Mouse (Mus musculus): Measurements from ENCODE around the gene Zfp287. TPM values are rescaled to one million over a fixed set of nuclear protein-coding genes. Genes with fewer than 3 reads are reported as not detected.
A peak's percentile ranks its signal among the peaks of the same experiment; 100 is the strongest.

Zfp287 gene
- 15.3 and 20.8 TPM in 2 replicates for polyA plus RNA-seq (2014; fragmentation: Nextera tagmentation; extraction: Ambion mirVana)

DNA sequence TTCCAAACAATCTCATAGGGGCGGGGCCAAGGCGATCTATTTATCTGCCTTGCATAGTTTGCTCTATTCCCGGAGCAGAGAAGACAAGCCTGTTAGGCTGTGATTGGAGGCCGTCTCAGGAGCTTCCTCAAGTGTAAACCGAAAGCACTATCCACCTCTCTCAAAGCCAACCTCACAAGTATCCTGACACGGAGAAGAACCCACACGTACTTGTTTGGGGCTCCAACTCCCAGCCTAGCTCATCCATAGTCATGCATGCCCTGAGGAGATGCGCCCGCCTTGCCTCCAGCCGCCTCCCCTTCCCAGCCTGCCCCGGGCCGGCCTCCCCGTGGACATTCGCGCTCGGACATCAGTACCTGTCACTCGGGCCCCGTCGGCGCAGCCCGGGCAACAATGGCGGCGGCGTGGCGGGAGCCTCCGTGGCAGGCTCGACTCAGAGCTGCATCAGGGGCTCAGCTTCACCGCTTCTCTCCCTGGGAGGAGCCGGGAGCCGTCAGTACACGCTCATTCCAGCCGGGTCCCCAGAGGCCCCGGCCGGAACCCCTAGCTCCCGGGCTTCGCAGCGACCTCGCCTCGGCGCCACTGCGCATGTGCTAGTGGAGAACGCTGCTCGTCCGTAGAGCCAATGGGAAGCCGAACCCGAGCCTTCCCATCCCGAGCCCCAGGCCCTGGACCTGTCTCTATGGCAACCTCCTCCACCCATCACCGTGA lies at the start of gene Zfp287:
TSS of gene Zfp287 (minus strand) at position 595 of the 711 bp plus-strand sequence.
- ATAC-seq: peak; percentile 100

DNA sequence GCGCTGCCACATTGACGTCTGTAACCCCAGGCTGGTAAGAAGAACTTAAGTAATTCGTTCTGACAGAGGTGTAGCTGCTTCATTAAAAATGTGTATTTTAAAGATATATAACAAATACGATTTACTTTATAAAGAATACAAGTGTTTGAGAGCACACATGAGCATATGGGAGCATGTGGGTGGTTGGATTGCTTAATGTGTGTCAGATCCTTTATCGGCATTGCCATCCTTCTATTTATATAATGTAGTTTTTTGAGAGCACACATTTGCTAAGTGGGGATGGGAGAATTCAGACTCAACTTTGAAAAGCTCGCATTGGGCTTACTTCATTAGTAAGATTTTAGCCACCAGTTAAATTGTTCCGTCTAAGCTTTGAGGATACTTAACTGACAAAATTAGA lies 44.8 kb upstream of the Zfp287 start:
- Histone ChIP-seq H3K4me3 (ENCODE audit: low read depth, low read length) (no peak overlapping the region), H3K4me1 (ENCODE audit: control insufficient read depth, insufficient read depth, low read length) (no peaks in the 10 kb centered on the region), H3K9ac (ENCODE audit: low read length) (no peak overlapping the region), H3K36me3 (ENCODE audit: control insufficient read depth, insufficient read depth, low read length) (peaks cover 35% of the 10 kb centered on the region), H3K4me2 (ENCODE audit: low read length) (no peak overlapping the region), H3K27me3 (replicated peaks; ENCODE audit: control insufficient read depth, insufficient read depth, low read length) (no peaks in the 10 kb centered on the region), H3K9me3 (replicated peaks; ENCODE audit: control insufficient read depth, low read length) (peaks cover 47% of the 10 kb centered on the region), H3K27ac (ENCODE audit: low read depth, low read length) (no peak overlapping the region)
- 95% methylated on average over 7 of the region's 7 CpGs for WGBS
- DNase-seq (ENCODE audit: low spot score) (no peak), ATAC-seq (no peak)

More for the DNA sequence above, at the start of gene Zfp287:
- Histone ChIP-seq H3K36me3 (ENCODE audit: control insufficient read depth, insufficient read depth, low read length) (peaks cover 18% of the 10 kb centered on the region), H3K4me1 (ENCODE audit: control insufficient read depth, insufficient read depth, low read length) (peaks cover 12% of the 10 kb centered on the region), H3K4me2 (ENCODE audit: low read length) (peak within 1 kb of the TSS; percentile 73), H3K27me3 (replicated peaks; ENCODE audit: control insufficient read depth, insufficient read depth, low read length) (no peaks in the 10 kb centered on the region), H3K9me3 (replicated peaks; ENCODE audit: control insufficient read depth, low read length) (no peaks in the 10 kb centered on the region), H3K27ac (ENCODE audit: low read depth, low read length) (peak within 1 kb of the TSS; percentile 87), H3K9ac (ENCODE audit: low read length) (peak within 1 kb of the TSS; percentile 83), H3K4me3 (ENCODE audit: low read depth, low read length) (peak within 1 kb of the TSS; percentile 78)
- WGBS: under 1% methylated on average over 48 of the region's 48 CpGs
- DNase-seq (ENCODE audit: low spot score): peak; percentile 97

DNA sequence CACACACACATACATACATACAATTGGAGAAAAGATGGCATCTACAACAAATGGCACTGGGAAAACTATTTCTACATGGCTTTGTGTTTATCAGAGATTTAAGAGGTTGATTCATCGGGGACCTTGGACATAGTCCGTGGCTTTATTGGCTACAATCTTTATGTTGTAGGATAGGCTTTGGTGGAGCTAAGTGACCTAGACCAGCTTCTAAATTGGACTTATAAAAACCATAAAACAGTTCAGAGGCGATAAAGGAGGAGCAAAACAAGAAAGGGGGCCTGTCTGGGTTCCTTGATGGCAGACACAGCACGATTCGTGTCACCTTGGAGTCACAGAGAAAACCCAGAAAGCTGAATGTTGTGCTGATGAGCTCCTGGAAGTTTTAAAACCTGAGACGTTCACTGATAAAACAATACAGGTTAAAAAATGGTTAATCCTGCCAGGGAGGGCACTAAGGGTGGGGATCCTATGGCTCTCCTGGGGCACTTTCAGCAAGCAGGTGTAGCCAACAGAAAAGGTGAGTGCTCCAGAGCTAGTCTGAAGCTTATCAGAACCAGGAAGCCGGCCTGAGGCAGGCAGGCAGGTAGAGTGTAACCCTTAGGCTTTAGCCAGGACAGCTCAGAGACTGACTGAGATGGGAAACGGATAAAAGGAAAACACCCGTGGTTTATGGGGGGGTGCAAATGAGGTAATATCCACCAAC lies 29.2 kb upstream of the Zfp287 start:
- Histone ChIP-seq H3K4me1 (ENCODE audit: control insufficient read depth, insufficient read depth, low read length) (0 out of 2 replicates have a peak, but pooled peaks cover 2% of the 10 kb centered on the region), H3K4me2 (ENCODE audit: low read length) (no peak overlapping the region), H3K27ac (ENCODE audit: low read depth, low read length) (no peak overlapping the region), H3K27me3 (replicated peaks; ENCODE audit: control insufficient read depth, insufficient read depth, low read length) (no peaks in the 10 kb centered on the region), H3K9ac (ENCODE audit: low read length) (no peak overlapping the region), H3K9me3 (replicated peaks; ENCODE audit: control insufficient read depth, low read length) (no peaks in the 10 kb centered on the region), H3K36me3 (ENCODE audit: control insufficient read depth, insufficient read depth, low read length) (no peaks in the 10 kb centered on the region), H3K4me3 (ENCODE audit: low read depth, low read length) (no peak overlapping the region)
- DNase-seq (ENCODE audit: low spot score): no peak
- no peak for ATAC-seq
- 75% methylated on average over 9 of the region's 9 CpGs for WGBS

DNA sequence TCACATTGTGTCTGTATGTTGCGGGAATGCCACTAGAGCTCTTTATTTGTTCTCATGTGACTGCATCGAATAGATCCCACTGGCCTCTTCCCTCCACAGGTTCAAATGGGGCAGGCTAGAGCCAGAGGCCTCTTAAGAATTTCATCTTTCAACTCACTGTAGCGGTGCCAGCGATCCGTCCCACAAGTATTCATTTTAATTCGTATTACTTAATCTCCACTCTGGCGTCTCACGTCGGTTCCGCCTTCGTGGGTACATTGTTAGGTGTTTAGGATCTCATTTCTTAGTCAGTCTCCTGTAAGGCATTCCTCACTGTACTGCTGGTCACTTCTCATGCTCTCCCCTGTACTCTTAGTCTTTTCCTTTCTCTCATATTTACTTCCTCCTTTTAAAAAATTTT lies 26.8 kb upstream of the Zfp287 start:
- H3K4me2 ChIP-seq (ENCODE audit: low read length): no peak overlapping the region
- 73% methylated on average over 11 of the region's 11 CpGs for WGBS

DNA sequence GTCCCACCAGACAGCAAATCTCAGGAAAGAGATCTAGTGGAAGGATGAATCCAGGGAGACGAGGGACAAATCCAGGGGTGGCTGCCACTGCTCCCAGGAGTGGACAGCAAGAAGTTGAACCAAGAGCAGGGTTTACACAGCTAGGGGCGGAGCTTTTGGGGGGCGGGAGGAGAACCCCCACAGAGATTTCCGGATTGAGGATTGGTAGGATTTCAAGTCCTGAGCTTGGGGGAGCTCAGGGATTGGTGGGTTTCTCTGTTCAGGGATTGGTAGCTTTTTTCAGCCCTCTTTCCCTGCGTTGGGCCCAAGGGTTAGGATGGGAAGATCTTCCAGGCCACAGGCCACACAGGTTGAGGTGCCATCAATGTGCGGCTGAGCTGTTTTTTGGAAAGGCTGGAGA lies 26.2 kb upstream of the Zfp287 start:
- Histone ChIP-seq H3K9ac (ENCODE audit: low read length) (no peak overlapping the region), H3K4me3 (ENCODE audit: low read depth, low read length) (no peak overlapping the region), H3K4me2 (ENCODE audit: low read length) (no peak overlapping the region), H3K36me3 (ENCODE audit: control insufficient read depth, insufficient read depth, low read length) (no peaks in the 10 kb centered on the region), H3K4me1 (ENCODE audit: control insufficient read depth, insufficient read depth, low read length) (0 out of 2 replicates have a peak, but pooled peaks cover 2% of the 10 kb centered on the region), H3K27ac (ENCODE audit: low read depth, low read length) (no peak overlapping the region), H3K27me3 (replicated peaks; ENCODE audit: control insufficient read depth, insufficient read depth, low read length) (no peaks in the 10 kb centered on the region), H3K9me3 (replicated peaks; ENCODE audit: control insufficient read depth, low read length) (no peaks in the 10 kb centered on the region)
- DNase-seq (ENCODE audit: low spot score): no peak
- 85% methylated on average over 6 of the region's 6 CpGs for WGBS
- ATAC-seq: no peak

More for the DNA sequence above, 26.8 kb upstream of the Zfp287 start:
- DNase-seq (ENCODE audit: low spot score) (no peak), ATAC-seq (no peak)
- no peak overlapping the region for H3K4me3 ChIP-seq (ENCODE audit: low read depth, low read length)
- H3K27ac ChIP-seq (ENCODE audit: low read depth, low read length): no peak overlapping the region
- H3K9ac ChIP-seq (ENCODE audit: low read length): no peak overlapping the region
- no peaks in the 10 kb centered on the region for H3K36me3 ChIP-seq (ENCODE audit: control insufficient read depth, insufficient read depth, low read length)
- H3K27me3 ChIP-seq (replicated peaks; ENCODE audit: control insufficient read depth, insufficient read depth, low read length): no peaks in the 10 kb centered on the region
- no peaks in the 10 kb centered on the region for H3K9me3 ChIP-seq (replicated peaks; ENCODE audit: control insufficient read depth, low read length)
- H3K4me1 ChIP-seq (ENCODE audit: control insufficient read depth, insufficient read depth, low read length): 0 out of 2 replicates have a peak, but pooled peaks cover 2% of the 10 kb centered on the region

DNA sequence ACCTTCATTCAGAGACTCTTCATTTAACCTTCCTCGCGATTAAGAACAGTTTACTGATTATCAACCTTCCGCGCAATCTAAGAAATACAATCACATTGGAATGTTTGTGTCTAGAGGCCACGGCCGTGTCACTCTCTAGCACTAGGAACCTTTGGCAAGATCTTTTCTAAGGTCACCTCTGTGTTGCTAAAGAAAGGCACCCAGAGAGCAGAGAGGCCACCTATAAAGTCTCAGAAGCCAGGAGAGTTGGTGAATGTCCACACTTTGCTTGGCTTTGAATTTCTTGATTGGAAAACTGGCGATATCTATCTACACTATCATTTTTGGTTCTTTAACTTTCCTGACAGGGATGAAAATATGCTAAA lies 25.4 kb upstream of the Zfp287 start:
- 0 out of 2 replicates have a peak, but pooled peaks cover 2% of the 10 kb centered on the region for H3K4me1 ChIP-seq (ENCODE audit: control insufficient read depth, insufficient read depth, low read length)
- no peaks in the 10 kb centered on the region for H3K36me3 ChIP-seq (ENCODE audit: control insufficient read depth, insufficient read depth, low read length)
- H3K27ac ChIP-seq (ENCODE audit: low read depth, low read length): no peak overlapping the region
- DNase-seq (ENCODE audit: low spot score): no peak
- H3K27me3 ChIP-seq (replicated peaks; ENCODE audit: control insufficient read depth, insufficient read depth, low read length): no peaks in the 10 kb centered on the region
- WGBS: 8% methylated on average over 7 of the region's 7 CpGs
- peak overlapping the region; percentile 26 for H3K4me3 ChIP-seq (ENCODE audit: low read depth, low read length)
- peak; percentile 51; the same call in 1 of the 2 replicates for ATAC-seq
- H3K4me2 ChIP-seq (ENCODE audit: low read length): peak overlapping the region; percentile 52
- peak overlapping the region; percentile 45 for H3K9ac ChIP-seq (ENCODE audit: low read length)
- no peaks in the 10 kb centered on the region for H3K9me3 ChIP-seq (replicated peaks; ENCODE audit: control insufficient read depth, low read length)

DNA sequence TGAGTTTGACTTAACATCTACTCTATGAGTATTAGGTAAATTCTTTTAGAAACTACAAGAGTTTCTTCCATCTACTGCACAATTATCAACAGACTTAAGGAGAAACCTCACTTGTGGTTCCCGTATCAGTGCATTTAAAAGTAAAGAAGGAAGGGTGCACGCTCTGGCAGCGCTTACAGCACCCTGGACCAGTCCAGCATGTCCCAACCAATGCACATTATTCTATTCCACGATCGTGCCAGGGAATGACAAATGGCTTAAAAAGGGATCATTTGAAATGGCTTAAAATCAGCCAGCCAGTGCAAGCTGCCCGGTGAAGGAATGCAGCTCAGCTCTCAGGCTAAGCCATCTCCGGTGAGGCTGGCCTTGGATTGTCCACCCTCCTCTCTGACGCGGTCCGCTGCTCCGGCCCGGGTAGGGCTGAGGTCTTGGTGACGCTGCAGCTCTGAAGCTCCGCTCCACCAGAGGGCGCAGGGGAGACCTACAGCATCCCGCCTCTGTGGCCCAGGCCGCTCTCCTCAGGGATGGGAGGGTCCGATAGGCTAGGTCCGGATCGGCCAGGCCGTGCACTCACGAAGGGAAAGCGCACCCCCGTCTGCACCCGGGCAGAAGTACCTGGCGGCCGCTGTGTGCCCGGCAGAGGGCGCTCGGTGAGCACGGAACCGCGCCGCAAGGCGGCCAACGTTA lies 24.9 kb upstream of the Zfp287 start:
- Histone ChIP-seq H3K9me3 (replicated peaks; ENCODE audit: control insufficient read depth, low read length) (no peaks in the 10 kb centered on the region), H3K4me3 (ENCODE audit: low read depth, low read length) (peak overlapping the region; percentile 26), H3K27ac (ENCODE audit: low read depth, low read length) (no peak overlapping the region), H3K27me3 (replicated peaks; ENCODE audit: control insufficient read depth, insufficient read depth, low read length) (no peaks in the 10 kb centered on the region), H3K4me1 (ENCODE audit: control insufficient read depth, insufficient read depth, low read length) (0 out of 2 replicates have a peak, but pooled peaks cover 2% of the 10 kb centered on the region), H3K4me2 (ENCODE audit: low read length) (peak overlapping the region; percentile 52), H3K36me3 (ENCODE audit: control insufficient read depth, insufficient read depth, low read length) (no peaks in the 10 kb centered on the region), H3K9ac (ENCODE audit: low read length) (peak overlapping the region; percentile 45)
- peak; percentile 99 for ATAC-seq
- DNase-seq (ENCODE audit: low spot score): peak; percentile 94
- 8% methylated on average over 36 of the region's 36 CpGs for WGBS

DNA sequence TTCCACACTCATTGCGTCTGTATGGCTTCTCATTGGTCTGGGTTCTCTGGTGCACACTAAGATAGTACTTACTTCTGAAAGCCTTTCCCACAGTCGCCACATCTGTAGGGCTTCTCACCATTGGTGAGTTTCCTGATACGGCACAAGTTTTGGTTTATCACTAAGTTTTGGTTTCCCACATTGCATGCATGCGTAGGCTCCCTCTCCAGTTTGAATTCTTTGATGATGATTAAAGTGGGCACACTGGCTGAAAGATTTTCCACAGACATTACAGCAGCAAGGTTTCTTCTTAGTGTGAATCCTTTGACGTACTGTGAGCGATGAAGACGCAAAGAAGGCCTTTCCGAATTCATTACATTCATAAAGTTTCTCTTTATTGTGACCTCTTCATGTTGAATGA lies 21.1 kb upstream of the Zfp287 start, which contains the start of gene Gm10428:
TSS of gene Gm10428 (plus strand) at position 321 of the 400 bp plus-strand sequence.
- Histone ChIP-seq H3K27me3 (replicated peaks; ENCODE audit: control insufficient read depth, insufficient read depth, low read length) (no peaks in the 10 kb centered on the region), H3K4me1 (ENCODE audit: control insufficient read depth, insufficient read depth, low read length) (0 out of 2 replicates have a peak, but pooled peaks cover 2% of the 10 kb centered on the region), H3K9ac (ENCODE audit: low read length) (no peak within 1 kb of the TSS), H3K36me3 (ENCODE audit: control insufficient read depth, insufficient read depth, low read length) (no peaks in the 10 kb centered on the region), H3K9me3 (replicated peaks; ENCODE audit: control insufficient read depth, low read length) (no peaks in the 10 kb centered on the region), H3K27ac (ENCODE audit: low read depth, low read length) (no peak within 1 kb of the TSS), H3K4me2 (ENCODE audit: low read length) (no peak within 1 kb of the TSS), H3K4me3 (ENCODE audit: low read depth, low read length) (no peak within 1 kb of the TSS)
- 87% methylated on average over 8 of the region's 8 CpGs for WGBS
- DNase-seq (ENCODE audit: low spot score) (no peak), ATAC-seq (no peak)
